Mouse (Mus musculus): ENCODE data around the gene Drd2. TPM values are rescaled to one million over a fixed set of nuclear protein-coding genes. Genes with fewer than 3 reads are reported as not detected.

Drd2 gene
- polyA plus RNA-seq (2012; rRNA removed) = 3.9 TPM in 2 replicates

DNA sequence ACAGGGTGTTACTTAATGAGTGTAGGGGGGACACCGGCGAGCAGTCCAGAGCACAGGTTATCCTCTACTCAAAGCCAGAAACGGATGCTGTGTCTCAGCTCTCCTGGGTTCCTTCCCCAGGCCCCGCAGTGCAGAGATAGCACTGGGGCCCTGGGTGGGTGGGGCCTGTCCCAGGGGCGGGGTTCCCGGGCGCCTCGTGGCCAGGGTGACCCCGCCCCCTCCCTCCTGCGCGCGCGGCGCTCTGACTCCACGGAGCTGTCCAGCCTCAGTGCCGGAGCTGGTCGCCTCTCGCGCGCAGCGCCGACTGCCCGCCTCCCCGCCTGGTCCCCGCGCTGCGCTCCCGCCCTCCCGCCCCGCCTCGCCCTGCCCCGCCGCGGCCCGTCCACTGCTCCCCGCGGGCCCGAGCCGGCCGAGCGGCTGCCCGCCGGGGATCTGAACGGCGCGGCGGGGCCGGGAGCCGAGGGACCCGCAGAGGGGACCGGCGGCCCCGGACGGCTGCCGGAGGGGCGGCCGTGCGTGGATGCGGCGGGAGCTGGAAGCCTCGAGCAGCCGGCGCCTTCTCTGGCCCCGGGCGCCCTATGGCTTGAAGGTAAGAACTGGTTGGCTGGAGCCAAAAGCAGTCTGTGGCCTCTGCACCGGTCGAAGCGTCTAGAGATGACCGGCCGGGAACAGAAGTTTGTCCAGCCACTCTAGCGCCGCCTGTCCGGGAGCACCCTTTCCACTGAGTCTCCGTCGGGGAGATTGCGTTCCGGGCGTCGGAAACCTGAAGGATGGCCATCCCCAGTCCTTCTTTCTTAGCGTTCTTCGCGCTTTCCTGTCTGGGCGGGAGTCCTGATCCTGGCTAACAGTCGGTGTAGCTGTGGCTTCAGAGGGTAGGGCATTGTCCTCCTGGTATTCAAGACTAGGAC, at the start of gene Drd2:
TSS of gene Drd2 (plus strand) at position 492 of the 908 bp plus-strand sequence.

DNA sequence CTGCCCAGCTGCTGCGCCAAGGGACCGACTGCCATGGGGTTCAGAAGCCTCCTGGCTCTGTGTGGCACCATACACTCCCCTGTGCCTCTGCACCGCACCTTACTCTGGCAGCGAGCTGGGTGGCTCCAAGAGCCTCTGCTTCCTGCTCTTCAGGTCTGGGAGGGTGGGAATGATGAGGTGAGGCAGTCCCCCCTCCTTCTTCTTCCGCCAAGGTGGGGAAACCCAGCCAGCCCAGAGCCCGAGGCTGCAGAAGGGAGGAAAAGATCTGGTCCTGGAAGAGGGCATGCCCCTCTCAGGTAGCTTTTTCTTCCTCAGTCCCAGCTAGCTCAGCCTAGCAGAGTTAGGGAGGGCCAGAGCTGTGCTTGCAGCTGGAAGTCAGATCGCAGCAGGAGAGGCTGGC, 86.5 kb downstream of the Drd2 start, which contains the start of gene Ankk1:
TSS of gene Ankk1 (minus strand) at position 101 of the 400 bp plus-strand sequence.

Other genes with a start within 250 kb of the Drd2 start
- gene Gm4894, start 90.1 kb upstream of the Drd2 start, polyA plus RNA-seq (2012; rRNA removed) = not detected in 2 replicates
- gene Ankk1, start 86.4 kb downstream of the Drd2 start, polyA plus RNA-seq (2012; rRNA removed) = not detected in 2 replicates
- gene Ttc12, start 145.6 kb downstream of the Drd2 start, polyA plus RNA-seq (2012; rRNA removed) = 2.1 and 2.6 TPM in 2 replicates

Measured in central nervous system, embryonic 14 days (tissue).